Mouse (Mus musculus): ENCODE data around the gene Fnbp4. TPM values are rescaled to one million over a fixed set of nuclear protein-coding genes. Genes with fewer than 3 reads are reported as not detected.
"Not testable (repeated sequence)": the region's sequence is repeated elsewhere in the genome, so short reads cannot be mapped to it uniquely, and the experiment has no call there.

Gene Fnbp4
- polyA plus RNA-seq, 2 experiments: 79.5 to 110 TPM

- Histone ChIP-seq H3K9ac (ENCODE audit: low read depth, low read length, severe bottlenecking) (no peak overlapping the region), H3K27me3 (ENCODE audit: control insufficient read depth, insufficient read depth, low read length) (no peaks in the 10 kb centered on the region), H3K4me3 (replicated peaks; ENCODE audit: low read length) (no peak overlapping the region), H3K9me3 (ENCODE audit: control insufficient read depth, low read length) (no peaks in the 10 kb centered on the region), H3K27ac (replicated peaks; ENCODE audit: low read depth, low read length) (no peak overlapping the region), H3K4me2 (replicated peaks; ENCODE audit: low read depth, low read length, severe bottlenecking) (no peak overlapping the region), H3K36me3 (ENCODE audit: control insufficient read depth, insufficient read depth, low read length) (no peaks in the 10 kb centered on the region), H3K4me1 (ENCODE audit: control insufficient read depth, insufficient read depth, low read length) (no peaks in the 10 kb centered on the region)
- WGBS: 76% methylated on average over 2 of the region's 2 CpGs
- ATAC-seq (ENCODE audit: low FRiP score, low read depth) (no peak), DNase-seq (ENCODE audit: low spot score) (no peak)
- no peak for TF ChIP-seq POLR2A (IDR thresholded peaks at IDR 0.05; ENCODE audit: borderline replicate concordance, extremely low read depth, insufficient read depth, insufficient read length)
These were observed 70.1 kb downstream of the Fnbp4 start for GRCm38 (mm10) chr2:90815266-90815665.

GRCm38 (mm10) chr2:90816144-90816543, 71.0 kb downstream of the Fnbp4 start:
- H3K9ac ChIP-seq (ENCODE audit: low read depth, low read length, severe bottlenecking): no peak overlapping the region
- no peaks in the 10 kb centered on the region for H3K9me3 ChIP-seq (ENCODE audit: control insufficient read depth, low read length)
- ATAC-seq (ENCODE audit: low FRiP score, low read depth) (no peak), DNase-seq (ENCODE audit: low spot score) (no peak)
- H3K36me3 ChIP-seq (ENCODE audit: control insufficient read depth, insufficient read depth, low read length): no peaks in the 10 kb centered on the region
- no peak overlapping the region for H3K4me3 ChIP-seq (replicated peaks; ENCODE audit: low read length)
- 70% methylated on average over 4 of the region's 4 CpGs for WGBS
- no peak overlapping the region for H3K27ac ChIP-seq (replicated peaks; ENCODE audit: low read depth, low read length)
- no peak overlapping the region for H3K4me2 ChIP-seq (replicated peaks; ENCODE audit: low read depth, low read length, severe bottlenecking)
- TF ChIP-seq POLR2A (IDR thresholded peaks at IDR 0.05; ENCODE audit: borderline replicate concordance, extremely low read depth, insufficient read depth, insufficient read length): no peak
- H3K27me3 ChIP-seq (ENCODE audit: control insufficient read depth, insufficient read depth, low read length): no peaks in the 10 kb centered on the region
- no peaks in the 10 kb centered on the region for H3K4me1 ChIP-seq (ENCODE audit: control insufficient read depth, insufficient read depth, low read length)

GRCm38 (mm10) chr2:90818710-90819109, 73.5 kb downstream of the Fnbp4 start:
- H3K27me3 ChIP-seq (ENCODE audit: control insufficient read depth, insufficient read depth, low read length): no peaks in the 10 kb centered on the region
- H3K4me3 ChIP-seq (replicated peaks; ENCODE audit: low read length): no peak overlapping the region
- H3K4me2 ChIP-seq (replicated peaks; ENCODE audit: low read depth, low read length, severe bottlenecking): no peak overlapping the region
- DNase-seq (ENCODE audit: low spot score) (no peak), ATAC-seq (ENCODE audit: low FRiP score, low read depth) (no peak)
- no peak for TF ChIP-seq POLR2A (IDR thresholded peaks at IDR 0.05; ENCODE audit: borderline replicate concordance, extremely low read depth, insufficient read depth, insufficient read length)
- H3K9me3 ChIP-seq (ENCODE audit: control insufficient read depth, low read length): no peaks in the 10 kb centered on the region
- no peaks in the 10 kb centered on the region for H3K4me1 ChIP-seq (ENCODE audit: control insufficient read depth, insufficient read depth, low read length)
- H3K9ac ChIP-seq (ENCODE audit: low read depth, low read length, severe bottlenecking): no peak overlapping the region
- WGBS: 84% methylated on average over 3 of the region's 3 CpGs
- H3K27ac ChIP-seq (replicated peaks; ENCODE audit: low read depth, low read length): no peak overlapping the region
- no peaks in the 10 kb centered on the region for H3K36me3 ChIP-seq (ENCODE audit: control insufficient read depth, insufficient read depth, low read length)

- WGBS: 82% methylated on average over 3 of the region's 3 CpGs
- no peak for ATAC-seq (ENCODE audit: low FRiP score, low read depth)
These were observed 75.7 kb downstream of the Fnbp4 start for GRCm38 (mm10) chr2:90820894-90821293.

GRCm38 (mm10) chr2:90822978-90823377, 77.8 kb downstream of the Fnbp4 start:
- H3K27me3 ChIP-seq (ENCODE audit: control insufficient read depth, insufficient read depth, low read length): no peaks in the 10 kb centered on the region
- 93% methylated on average over 2 of the region's 2 CpGs for WGBS
- no peak overlapping the region for H3K9ac ChIP-seq (ENCODE audit: low read depth, low read length, severe bottlenecking)
- H3K4me1 ChIP-seq (ENCODE audit: control insufficient read depth, insufficient read depth, low read length): no peaks in the 10 kb centered on the region
- no peak overlapping the region for H3K4me2 ChIP-seq (replicated peaks; ENCODE audit: low read depth, low read length, severe bottlenecking)
- no peaks in the 10 kb centered on the region for H3K36me3 ChIP-seq (ENCODE audit: control insufficient read depth, insufficient read depth, low read length)
- H3K4me3 ChIP-seq (replicated peaks; ENCODE audit: low read length): no peak overlapping the region
- H3K27ac ChIP-seq (replicated peaks; ENCODE audit: low read depth, low read length): no peak overlapping the region
- no peak for DNase-seq (ENCODE audit: low spot score)
- no peak for TF ChIP-seq POLR2A (IDR thresholded peaks at IDR 0.05; ENCODE audit: borderline replicate concordance, extremely low read depth, insufficient read depth, insufficient read length)
- H3K9me3 ChIP-seq (ENCODE audit: control insufficient read depth, low read length): no peaks in the 10 kb centered on the region
- ATAC-seq (ENCODE audit: low FRiP score, low read depth): no peak

More at GRCm38 (mm10) chr2:90820894-90821293, 75.7 kb downstream of the Fnbp4 start:
- no peaks in the 10 kb centered on the region for H3K36me3 ChIP-seq (ENCODE audit: control insufficient read depth, insufficient read depth, low read length)
- no peak for DNase-seq (ENCODE audit: low spot score)
- no peak overlapping the region for H3K4me3 ChIP-seq (replicated peaks; ENCODE audit: low read length)
- no peak overlapping the region for H3K27ac ChIP-seq (replicated peaks; ENCODE audit: low read depth, low read length)
- H3K9me3 ChIP-seq (ENCODE audit: control insufficient read depth, low read length): no peaks in the 10 kb centered on the region
- no peaks in the 10 kb centered on the region for H3K4me1 ChIP-seq (ENCODE audit: control insufficient read depth, insufficient read depth, low read length)
- H3K4me2 ChIP-seq (replicated peaks; ENCODE audit: low read depth, low read length, severe bottlenecking): no peak overlapping the region
- no peaks in the 10 kb centered on the region for H3K27me3 ChIP-seq (ENCODE audit: control insufficient read depth, insufficient read depth, low read length)
- H3K9ac ChIP-seq (ENCODE audit: low read depth, low read length, severe bottlenecking): no peak overlapping the region
- TF ChIP-seq POLR2A (IDR thresholded peaks at IDR 0.05; ENCODE audit: borderline replicate concordance, extremely low read depth, insufficient read depth, insufficient read length): no peak

GRCm38 (mm10) chr2:90823781-90824180, 78.6 kb downstream of the Fnbp4 start:
- no peak for DNase-seq (ENCODE audit: low spot score)

GRCm38 (mm10) chr2:90824528-90824927, 79.4 kb downstream of the Fnbp4 start:
- WGBS: 29% methylated on average over 10 of the region's 10 CpGs
- not testable (repeated sequence) for H3K4me2 ChIP-seq (replicated peaks; ENCODE audit: low read depth, low read length, severe bottlenecking); H3K27ac ChIP-seq (replicated peaks; ENCODE audit: low read depth, low read length); H3K9me3 ChIP-seq (ENCODE audit: control insufficient read depth, low read length); H3K9ac ChIP-seq (ENCODE audit: low read depth, low read length, severe bottlenecking); H3K27me3 ChIP-seq (ENCODE audit: control insufficient read depth, insufficient read depth, low read length); DNase-seq (ENCODE audit: low spot score); ATAC-seq (ENCODE audit: low FRiP score, low read depth); H3K4me1 ChIP-seq (ENCODE audit: control insufficient read depth, insufficient read depth, low read length); H3K36me3 ChIP-seq (ENCODE audit: control insufficient read depth, insufficient read depth, low read length); H3K4me3 ChIP-seq (replicated peaks; ENCODE audit: low read length)

More at GRCm38 (mm10) chr2:90823781-90824180, 78.6 kb downstream of the Fnbp4 start:
- WGBS: 77% methylated on average over 6 of the region's 6 CpGs
- Histone ChIP-seq H3K36me3 (ENCODE audit: control insufficient read depth, insufficient read depth, low read length) (no peaks in the 10 kb centered on the region), H3K4me3 (replicated peaks; ENCODE audit: low read length) (no peak overlapping the region), H3K27me3 (ENCODE audit: control insufficient read depth, insufficient read depth, low read length) (no peaks in the 10 kb centered on the region), H3K27ac (replicated peaks; ENCODE audit: low read depth, low read length) (no peak overlapping the region), H3K4me2 (replicated peaks; ENCODE audit: low read depth, low read length, severe bottlenecking) (no peak overlapping the region), H3K9me3 (ENCODE audit: control insufficient read depth, low read length) (no peaks in the 10 kb centered on the region), H3K4me1 (ENCODE audit: control insufficient read depth, insufficient read depth, low read length) (no peaks in the 10 kb centered on the region), H3K9ac (ENCODE audit: low read depth, low read length, severe bottlenecking) (no peak overlapping the region; the same call in 1 of the 2 replicates)
- TF ChIP-seq POLR2A (IDR thresholded peaks at IDR 0.05; ENCODE audit: borderline replicate concordance, extremely low read depth, insufficient read depth, insufficient read length): no peak
- ATAC-seq (ENCODE audit: low FRiP score, low read depth): no peak

Data from limb, embryonic 14.5 days (tissue).